Mouse (Mus musculus) brown adipose tissue, adult 24 weeks (tissue): Measurements from ENCODE around the gene Ccdc187. TPM values are rescaled to one million over a fixed set of nuclear protein-coding genes. Genes with fewer than 3 reads are reported as not detected.

Experiments
- H3K27ac ChIP-seq: fragments of 200-500 bp; replicated peaks from 2 replicates; pipeline ENCODE4 v1.5.1; 2012; ENCODE audit warnings: low read depth, mild to moderate bottlenecking, low read length
- H3K4me1 ChIP-seq: fragments of 200-500 bp; 2 replicates; pipeline ENCODE4 v1.6.1; 2012; ENCODE audit warnings: low read length, mixed read lengths; ENCODE audit not compliant: control insufficient read depth, insufficient read depth, insufficient read length
- H3K4me3 ChIP-seq: fragments of 200-500 bp; 2 replicates; pipeline ENCODE4 v1.5.1; 2012; ENCODE audit warnings: low read depth, mild to moderate bottlenecking, low read length, moderate library complexity; ENCODE audit not compliant: insufficient read depth
- polyA plus RNA-seq: library from polyadenylated mRNA; stranded (reverse); fragments of >200 nt; gene quantifications from 2 replicates; pipeline ENCODE4 v1.2.4, GENCODE M21; 2012; ENCODE audit not compliant: missing spikeins, insufficient read depth, insufficient read length

Gene Ccdc187
- polyA plus RNA-seq, 1 experiment, result not detected

DNA sequence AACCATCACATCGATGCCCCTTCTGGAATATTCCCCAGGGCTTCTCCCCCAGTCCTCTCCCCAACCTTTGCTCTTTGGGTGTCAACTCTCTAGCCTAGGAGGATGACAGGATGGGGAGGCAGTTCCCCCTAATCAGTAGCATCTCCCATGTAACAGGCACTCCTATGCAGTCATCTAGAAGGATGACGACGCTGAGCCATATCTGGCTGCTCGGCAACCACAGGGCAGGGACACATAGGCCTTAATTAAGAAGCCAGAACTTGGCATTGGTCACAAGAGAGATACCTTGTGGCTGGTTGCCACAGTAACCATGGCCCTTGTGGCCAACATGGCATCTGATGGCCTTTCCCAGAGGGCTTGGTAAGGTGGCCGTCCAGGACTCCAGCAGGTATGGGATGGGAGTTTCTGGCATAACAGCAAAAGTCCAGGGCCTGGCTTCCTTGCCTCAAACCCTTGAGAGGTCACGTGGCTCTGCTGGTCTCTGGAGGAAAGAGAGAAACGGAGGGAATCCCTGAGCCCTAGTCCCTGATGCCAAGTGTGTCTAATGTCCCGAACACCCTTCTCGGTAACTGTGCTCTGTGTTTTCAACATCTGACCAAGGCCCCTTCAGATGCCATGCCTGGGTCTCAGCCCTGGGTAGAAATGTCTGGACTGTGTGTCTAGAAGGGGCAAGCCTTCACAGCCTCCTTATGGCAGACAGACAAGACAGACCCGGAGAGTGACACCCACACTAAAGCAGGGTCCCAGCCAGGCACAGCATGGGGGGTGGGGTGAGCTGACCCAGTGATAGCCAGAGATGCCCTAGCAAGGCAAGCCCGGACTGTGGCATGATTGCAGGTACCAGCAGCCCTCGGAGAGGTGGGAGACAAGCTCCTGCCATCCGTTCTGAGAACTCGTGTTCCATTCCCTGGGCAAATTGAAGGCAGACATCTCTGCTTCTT is 26.2 kb upstream of the Ccdc187 start:
- Histone ChIP-seq H3K4me1 (peaks cover 5% of the 10 kb centered on the region; the same call in 1 of the 2 replicates), H3K4me3 (no peak overlapping the region), H3K27ac (no peak overlapping the region)

DNA sequence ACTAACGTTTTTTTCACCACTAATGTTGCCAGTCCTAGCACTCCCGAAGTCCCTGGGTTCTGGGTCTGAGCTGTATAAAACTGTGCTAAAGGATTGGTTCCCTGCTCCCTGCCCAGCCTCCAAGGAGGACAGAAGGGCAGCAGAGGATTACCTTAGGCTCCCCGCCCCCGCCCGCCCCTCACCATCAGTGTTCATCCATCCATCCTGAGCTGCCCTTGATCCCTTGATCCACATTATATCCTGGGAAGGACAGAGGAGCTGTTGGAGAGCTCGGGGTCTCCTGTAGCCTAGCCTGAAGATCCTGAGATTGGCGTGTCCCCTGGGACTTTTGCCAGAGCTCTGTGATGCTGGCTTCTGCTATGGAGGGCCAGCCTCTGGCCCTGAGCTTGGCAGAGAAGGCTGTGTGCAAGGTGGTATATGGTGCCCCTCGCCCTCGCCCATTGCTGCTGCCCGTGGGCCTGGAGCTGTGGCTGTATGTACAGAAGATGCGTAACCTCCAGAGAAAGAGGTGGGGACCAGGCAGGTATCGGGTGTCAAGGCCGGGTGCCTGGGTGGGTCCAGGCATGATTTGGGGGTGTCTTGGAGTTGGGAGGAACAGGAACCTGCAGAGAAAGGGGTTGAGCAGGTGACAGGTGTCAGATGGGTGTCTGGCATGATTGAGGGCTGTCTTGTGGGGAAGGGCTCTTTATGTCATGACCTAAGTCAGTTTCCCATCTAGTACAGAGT is 25.3 kb upstream of the Ccdc187 start:
- H3K4me1 ChIP-seq, result peaks cover 5% of the 10 kb centered on the region; the same call in 1 of the 2 replicates
- H3K4me3 ChIP-seq, result no peak overlapping the region
- H3K27ac ChIP-seq, result no peak overlapping the region

- Histone ChIP-seq H3K4me3 (no peak overlapping the region), H3K27ac (no peak overlapping the region), H3K4me1 (peaks cover 5% of the 10 kb centered on the region; the same call in 1 of the 2 replicates)
Observed at GRCm38 (mm10) chr2:26319109-26319508, 24.8 kb upstream of the Ccdc187 start.

- Histone ChIP-seq H3K4me1 (peaks cover 5% of the 10 kb centered on the region; the same call in 1 of the 2 replicates), H3K4me3 (no peak overlapping the region), H3K27ac (no peak overlapping the region)
Observed at GRCm38 (mm10) chr2:26317991-26318672, 23.8 kb upstream of the Ccdc187 start.

DNA sequence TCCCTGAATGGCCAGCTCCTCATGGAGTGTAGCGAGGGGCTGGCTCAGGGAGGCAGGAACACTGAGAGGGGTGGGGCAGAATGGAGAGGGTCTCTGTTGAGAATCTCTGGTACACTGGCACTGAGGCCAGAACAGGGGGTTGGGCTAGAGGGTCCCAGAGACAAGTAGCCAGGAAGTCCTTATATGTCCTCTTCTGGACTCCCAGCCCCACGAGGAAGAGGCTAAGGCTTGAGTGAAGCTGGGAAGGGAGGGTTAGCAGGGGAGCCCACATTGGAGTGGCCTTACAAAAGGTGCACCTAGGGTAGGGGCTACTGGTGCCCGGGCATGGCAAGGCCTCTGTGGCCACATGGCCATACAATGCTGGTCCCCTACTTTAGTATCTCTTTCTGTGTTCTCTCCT is 23.0 kb upstream of the Ccdc187 start:
- H3K27ac ChIP-seq, result no peak overlapping the region
- H3K4me3 ChIP-seq, result no peak overlapping the region
- H3K4me1 ChIP-seq, result peaks cover 5% of the 10 kb centered on the region; the same call in 1 of the 2 replicates

DNA sequence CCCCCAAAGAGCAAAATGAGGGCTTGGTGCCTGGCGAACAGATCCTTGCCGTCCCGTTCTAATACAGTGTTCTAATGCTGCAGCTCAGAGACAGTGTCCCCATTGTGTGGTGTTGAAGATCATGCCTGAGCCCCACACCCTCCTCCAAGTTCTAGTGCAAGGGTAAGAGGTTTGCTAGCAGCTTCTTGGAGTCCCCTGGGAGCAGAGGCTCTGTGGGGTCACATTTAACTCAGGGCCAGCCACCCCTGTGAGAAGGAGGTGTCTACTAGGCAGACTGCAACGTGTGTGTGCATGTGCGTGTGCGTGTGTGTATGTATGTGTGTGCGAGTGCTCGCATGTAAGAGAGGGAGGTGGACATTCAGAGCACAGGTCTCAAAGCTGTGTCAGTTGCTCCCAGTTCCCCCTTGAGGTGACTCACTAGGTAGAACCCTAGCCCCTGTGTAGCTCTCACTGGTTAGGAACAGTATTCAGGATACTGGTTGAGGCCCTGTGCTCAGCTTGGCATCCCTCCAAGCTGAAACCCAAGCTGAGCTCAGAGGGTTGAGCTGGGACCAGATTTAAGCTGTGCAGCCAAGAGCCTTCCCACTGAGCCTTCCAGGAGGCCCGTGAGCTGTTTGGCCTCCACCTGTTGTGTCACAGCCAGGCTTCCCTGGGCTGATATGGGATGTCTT is 22.4 kb upstream of the Ccdc187 start:
- H3K4me3 ChIP-seq, result 0 out of 2 replicates have a peak overlapping the region, but pooled peaks have one; percentile 76
- peaks cover 5% of the 10 kb centered on the region; the same call in 1 of the 2 replicates for H3K4me1 ChIP-seq

DNA sequence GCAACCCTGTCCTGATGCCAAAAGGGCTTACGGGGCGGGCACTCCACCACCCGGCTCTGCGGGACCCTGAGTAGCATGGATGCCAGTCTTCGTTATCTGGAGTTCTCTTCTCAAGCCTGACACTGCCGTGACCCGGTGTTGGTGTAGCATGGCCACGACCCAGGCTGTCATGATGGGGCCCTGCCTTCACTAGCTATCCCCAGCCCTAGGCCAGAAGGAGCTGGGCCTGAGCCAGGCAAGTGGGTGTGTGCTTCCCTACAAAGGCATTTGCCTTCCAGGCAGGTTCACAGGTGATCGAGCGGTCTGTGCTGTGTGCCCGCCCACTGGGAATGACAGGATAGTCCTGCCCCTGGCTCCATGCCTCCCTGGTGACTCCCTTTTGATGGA is 21.6 kb upstream of the Ccdc187 start:
- H3K4me1 ChIP-seq, result peaks cover 5% of the 10 kb centered on the region; the same call in 1 of the 2 replicates
- H3K27ac ChIP-seq, result 0 out of 2 replicates have a peak overlapping the region, but pooled peaks have one; percentile 20
- H3K4me3 ChIP-seq, result peak overlapping the region; percentile 76

More for the DNA sequence above, 22.4 kb upstream of the Ccdc187 start:
- no peak overlapping the region for H3K27ac ChIP-seq

DNA sequence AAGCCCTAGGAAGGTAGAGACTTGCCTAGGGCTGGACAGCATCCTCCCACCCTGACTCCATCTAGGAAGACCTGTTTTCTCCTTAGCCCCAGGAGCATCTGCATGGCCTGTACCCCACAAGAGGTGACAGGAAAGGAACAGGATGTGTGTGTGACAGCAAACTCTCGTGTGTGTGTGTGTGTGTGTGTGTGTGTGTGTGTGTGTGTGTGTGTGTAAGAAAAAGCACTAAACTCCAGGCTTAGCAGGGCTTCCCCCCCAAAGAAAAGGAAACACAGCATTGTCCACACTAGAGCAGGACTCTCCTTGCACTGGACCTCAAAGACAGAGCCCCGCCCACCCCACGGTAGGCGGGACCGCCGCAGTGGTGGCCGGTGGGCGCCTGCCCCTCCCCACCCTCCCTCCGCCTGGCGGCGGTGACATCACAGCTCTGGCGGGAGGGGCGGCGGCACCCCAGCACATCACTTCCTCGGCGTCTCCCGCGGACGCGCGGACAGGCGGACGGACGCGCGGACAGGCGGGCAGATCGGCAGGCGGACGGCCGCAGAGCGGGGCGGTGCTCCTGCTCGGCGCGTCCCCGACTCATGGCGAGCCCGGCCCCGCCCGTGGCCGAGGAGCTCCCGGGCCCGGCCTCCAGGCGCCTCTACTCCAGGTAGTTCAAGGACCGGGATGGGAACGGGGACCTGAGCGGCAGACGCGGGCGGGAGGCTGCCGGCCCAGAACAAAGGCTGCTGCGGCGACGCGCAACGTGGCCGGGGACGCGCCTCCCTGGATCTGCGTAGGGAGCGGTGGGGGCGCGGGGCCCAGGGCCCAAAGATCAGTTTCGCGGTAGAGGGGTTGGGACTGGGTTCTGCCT is 20.9 kb upstream of the Ccdc187 start, which contains the start of gene Gpsm1:
Gpsm1 (plus strand) TSS at position 444 of the 853 bp plus-strand sequence.
- Histone ChIP-seq H3K27ac (peak within 1 kb of the TSS; percentile 20; the same call in 1 of the 2 replicates), H3K4me3 (peak within 1 kb of the TSS; percentile 76), H3K4me1 (0 out of 2 replicates have a peak, but pooled peaks cover 3% of the 10 kb centered on the region)

DNA sequence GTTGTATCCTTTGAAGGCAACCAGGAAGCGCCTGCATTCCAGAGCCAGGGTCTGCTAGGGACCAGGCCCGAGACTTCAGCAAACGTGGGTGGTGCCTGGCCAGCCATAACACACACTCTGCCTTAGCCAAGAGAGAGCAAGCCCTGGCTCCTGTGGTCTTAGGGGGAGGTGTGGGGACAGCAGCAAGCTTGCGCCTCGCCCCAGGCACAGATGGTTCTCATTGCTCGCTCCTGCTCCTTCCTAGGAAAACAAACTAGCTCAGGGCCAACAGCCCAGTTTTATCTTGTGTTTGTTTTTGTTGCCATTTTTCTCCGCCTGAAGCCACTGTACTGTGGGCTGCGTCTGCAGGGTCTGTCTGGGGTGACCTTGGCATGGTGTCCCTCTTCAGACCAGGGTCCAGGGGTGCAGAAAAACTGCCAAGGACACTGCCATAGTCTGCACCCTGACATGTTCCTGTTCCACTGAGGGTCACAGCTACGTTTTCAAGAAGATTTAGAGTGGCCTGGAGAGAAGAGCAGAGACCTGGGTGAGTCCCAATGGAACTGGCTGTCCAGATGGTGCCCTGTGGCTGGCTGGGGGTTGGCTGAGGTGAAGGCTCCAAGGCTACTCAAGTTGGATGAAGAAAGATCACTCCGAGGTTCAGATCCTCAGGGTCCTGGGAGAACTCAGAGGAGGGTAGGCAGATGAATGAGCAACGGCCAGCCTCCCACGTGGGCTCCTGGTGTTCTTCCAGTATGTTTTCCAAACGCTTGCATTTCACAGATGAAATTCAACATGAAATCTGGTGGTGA is 20.1 kb upstream of the Ccdc187 start:
- Histone ChIP-seq H3K4me1 (0 out of 2 replicates have a peak, but pooled peaks cover 3% of the 10 kb centered on the region), H3K4me3 (peak overlapping the region; percentile 76; the same call in 1 of the 2 replicates)

GRCm38 (mm10) chr2:26313394-26313793 is 19.0 kb upstream of the Ccdc187 start:
- H3K27ac ChIP-seq, result no peak overlapping the region
- H3K4me1 ChIP-seq, result 0 out of 2 replicates have a peak, but pooled peaks cover 3% of the 10 kb centered on the region

More for the DNA sequence above, 20.1 kb upstream of the Ccdc187 start:
- H3K27ac ChIP-seq, result no peak overlapping the region

DNA sequence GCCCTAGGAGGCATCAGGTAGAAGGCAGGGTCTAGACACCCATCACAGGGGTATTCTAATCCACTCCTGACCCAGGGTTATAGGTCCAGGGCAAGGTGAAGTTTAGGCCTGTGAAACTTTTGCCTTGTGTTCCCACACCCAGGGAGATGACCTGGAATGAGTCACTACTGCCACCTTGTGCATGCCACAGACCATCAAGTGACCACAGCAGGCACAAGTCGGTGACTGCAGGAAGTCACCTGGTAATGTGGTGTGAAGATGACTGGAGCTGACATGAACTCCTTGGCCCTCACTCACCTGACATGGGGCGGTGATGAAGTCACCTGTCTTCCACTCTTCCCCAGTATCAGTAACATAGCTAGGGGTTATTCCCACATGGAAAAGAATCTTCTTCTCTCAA is 18.5 kb upstream of the Ccdc187 start:
- Histone ChIP-seq H3K4me3 (no peak overlapping the region), H3K4me1 (0 out of 2 replicates have a peak, but pooled peaks cover 3% of the 10 kb centered on the region), H3K27ac (no peak overlapping the region)

More at GRCm38 (mm10) chr2:26313394-26313793, 19.0 kb upstream of the Ccdc187 start:
- no peak overlapping the region for H3K4me3 ChIP-seq

DNA sequence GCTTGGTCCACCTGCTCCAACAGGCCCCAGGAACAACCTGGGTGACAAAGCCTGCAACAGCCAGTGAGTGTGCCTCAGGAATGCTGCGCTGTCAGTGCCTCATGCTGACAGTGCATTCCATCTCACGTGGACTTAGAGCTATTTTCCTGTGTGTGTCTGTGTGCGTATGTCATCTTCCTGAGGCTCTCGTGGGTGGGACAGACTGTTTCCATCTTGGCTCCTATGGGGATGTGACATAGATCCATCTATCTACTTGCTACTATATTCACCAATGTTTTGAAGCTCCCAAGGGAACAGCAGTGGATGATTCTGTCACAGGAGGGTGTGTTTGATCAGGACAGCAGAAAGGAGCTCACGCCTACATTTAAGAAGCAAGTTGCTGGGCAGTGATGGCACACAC is 17.6 kb upstream of the Ccdc187 start:
- Histone ChIP-seq H3K27ac (no peak overlapping the region), H3K4me3 (no peak overlapping the region), H3K4me1 (0 out of 2 replicates have a peak, but pooled peaks cover 3% of the 10 kb centered on the region)

GRCm38 (mm10) chr2:26309739-26310138 is 15.4 kb upstream of the Ccdc187 start:
- Histone ChIP-seq H3K4me1 (no peaks in the 10 kb centered on the region), H3K27ac (no peak overlapping the region), H3K4me3 (no peak overlapping the region)
